Mouse (Mus musculus) lung, embryonic 15.5 days (tissue): ENCODE measurements around the gene Uevld. TPM values are rescaled to one million over a fixed set of nuclear protein-coding genes. Genes with fewer than 3 reads are reported as not detected.
"Not testable (repeated sequence)": the region's sequence is repeated elsewhere in the genome, so short reads cannot be mapped to it uniquely, and the experiment has no call there.

Experiments
- ATAC-seq: fragments of 200-750 bp; cut with Nextera tagmentation; 2 replicates; pipeline ENCODE4 v1.8.0; 2017; ENCODE audit warnings: moderate number of reproducible peaks, borderline replicate concordance; ENCODE audit not compliant: low FRiP score, low TSS enrichment; ENCODE audit errors: extremely low read depth
- H3K27ac ChIP-seq: fragments of 300-500 bp; sonication (generic); 2 replicates; pipeline ENCODE4 v1.5.1; 2015; ENCODE audit warnings: moderate library complexity, mild to moderate bottlenecking, inconsistent platforms
- H3K27me3 ChIP-seq: fragments of 300-500 bp; sonication (generic); 2 replicates; pipeline ENCODE4 v1.6.1; 2015; ENCODE audit warnings: inconsistent platforms
- H3K36me3 ChIP-seq: fragments of 300-500 bp; sonication (generic); 2 replicates; pipeline ENCODE4 v1.6.1; 2015; ENCODE audit warnings: inconsistent platforms
- H3K4me1 ChIP-seq: fragments of 300-500 bp; sonication (generic); 2 replicates; pipeline ENCODE4 v1.6.1; 2015; ENCODE audit warnings: inconsistent platforms
- H3K4me2 ChIP-seq: fragments of 300-500 bp; sonication (generic); 2 replicates; pipeline ENCODE4 v1.6.1; 2015; ENCODE audit warnings: inconsistent platforms, mild to moderate bottlenecking, moderate library complexity
- H3K4me3 ChIP-seq: fragments of 300-500 bp; sonication (generic); 2 replicates; pipeline ENCODE4 v1.5.1; 2015; ENCODE audit warnings: mild to moderate bottlenecking, inconsistent platforms
- H3K9ac ChIP-seq: fragments of 300-500 bp; sonication (generic); 2 replicates; pipeline ENCODE4 v1.6.1; 2015; ENCODE audit warnings: inconsistent platforms
- H3K9me3 ChIP-seq: fragments of 300-500 bp; sonication (generic); 2 replicates; pipeline ENCODE4 v1.6.1; 2016; ENCODE audit warnings: inconsistent platforms
- WGBS: fragments of 180-500 bp; shearing (Covaris S2); methylation state at CpG from one replicate; pipeline ENCODE4 v1.1.7; 2015; 5-methylcytosine and 5-hydroxymethylcytosine counted together
- polyA plus RNA-seq: library from polyadenylated mRNA; unstranded; fragments of >200 nt; fragmentation: Nextera tagmentation; extraction: Ambion mirVana; gene quantifications from 2 replicates; pipeline ENCODE4 v1.2.1, GENCODE M21; 2015

The Uevld gene
- polyA plus RNA-seq, 1 experiment from 2014 or later: 13.1 TPM

DNA sequence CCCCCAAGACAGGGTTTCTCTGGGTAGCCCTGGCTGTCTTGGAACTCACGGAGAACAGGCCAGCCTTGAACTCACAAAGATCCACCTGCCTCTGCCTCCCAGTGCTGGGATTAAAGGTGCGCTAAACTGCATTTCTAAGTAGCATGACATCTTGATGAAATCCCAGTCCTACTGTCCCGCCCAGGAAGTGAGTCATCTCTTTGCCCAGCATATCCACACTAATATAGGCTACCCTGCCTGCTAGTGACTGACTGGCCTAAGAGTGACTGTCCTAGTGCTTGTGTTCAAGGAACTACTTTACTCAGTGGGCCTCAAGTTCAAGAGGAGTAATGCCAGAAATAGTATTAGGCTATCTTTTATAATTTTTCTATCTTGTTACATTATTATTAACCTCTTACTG lies 42.0 kb downstream of the Uevld start:
- ATAC-seq: no peak
- Histone ChIP-seq H3K4me3 (no peak overlapping the region), H3K36me3 (peaks cover 20% of the 10 kb centered on the region), H3K9me3 (no peaks in the 10 kb centered on the region), H3K9ac (no peak overlapping the region), H3K27ac (no peak overlapping the region), H3K4me1 (peaks cover 32% of the 10 kb centered on the region), H3K4me2 (no peak overlapping the region), H3K27me3 (no peaks in the 10 kb centered on the region)
- 88% methylated on average over 3 of the region's 3 CpGs for WGBS

DNA sequence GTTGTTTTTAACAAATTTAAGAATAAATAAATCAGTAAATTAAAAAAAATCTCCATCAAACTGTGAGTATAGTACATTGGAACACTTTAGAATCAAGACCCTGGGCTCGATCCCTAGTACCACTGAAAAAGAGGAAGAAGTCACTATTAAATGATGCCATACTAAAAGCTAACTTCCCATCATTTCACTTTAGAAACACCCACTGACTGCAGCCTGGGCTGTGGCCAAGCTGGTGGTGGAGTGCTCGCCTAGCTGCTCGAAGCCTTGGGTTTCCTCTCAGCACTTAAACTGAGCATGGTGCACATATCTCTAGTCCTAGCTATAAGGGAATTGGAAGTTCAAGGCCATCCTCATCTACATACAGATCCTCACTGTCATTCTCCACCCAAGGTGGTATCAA lies 47.1 kb downstream of the Uevld start:
- Histone ChIP-seq H3K36me3 (peaks cover 67% of the 10 kb centered on the region), H3K27me3 (no peaks in the 10 kb centered on the region), H3K4me2 (no peak overlapping the region), H3K4me1 (0 out of 2 replicates have a peak, but pooled peaks cover under 1% of the 10 kb centered on the region), H3K4me3 (no peak overlapping the region), H3K27ac (no peak overlapping the region), H3K9ac (no peak overlapping the region), H3K9me3 (no peaks in the 10 kb centered on the region)
- ATAC-seq: no peak
- 86% methylated on average over 3 of the region's 3 CpGs for WGBS

DNA sequence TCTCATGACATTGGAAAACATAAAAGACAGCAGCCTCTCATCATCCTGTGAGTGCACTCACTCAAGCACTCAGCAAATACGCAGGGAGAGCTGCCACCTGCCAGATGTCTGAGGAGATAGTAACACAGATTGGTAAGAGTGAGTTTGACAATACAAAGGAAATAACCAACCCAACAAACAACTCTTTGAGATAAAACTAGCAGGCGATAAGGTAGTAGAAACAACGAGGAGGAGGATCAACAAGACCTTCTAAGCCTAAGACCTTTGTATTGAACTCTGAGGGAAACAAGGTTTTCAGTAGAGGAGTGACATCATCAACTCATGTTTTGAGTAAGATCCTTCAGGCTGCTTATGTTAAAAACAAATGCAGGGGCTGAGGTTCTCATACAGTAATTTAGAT lies 59.0 kb downstream of the Uevld start:
- no peak overlapping the region for H3K4me2 ChIP-seq
- 82% methylated on average over 3 of the region's 3 CpGs for WGBS
- ATAC-seq: no peak
- no peaks in the 10 kb centered on the region for H3K9me3 ChIP-seq
- no peak overlapping the region for H3K27ac ChIP-seq
- peaks cover 76% of the 10 kb centered on the region for H3K36me3 ChIP-seq
- H3K4me3 ChIP-seq: no peak overlapping the region
- H3K9ac ChIP-seq: no peak overlapping the region
- no peaks in the 10 kb centered on the region for H3K4me1 ChIP-seq
- no peaks in the 10 kb centered on the region for H3K27me3 ChIP-seq

DNA sequence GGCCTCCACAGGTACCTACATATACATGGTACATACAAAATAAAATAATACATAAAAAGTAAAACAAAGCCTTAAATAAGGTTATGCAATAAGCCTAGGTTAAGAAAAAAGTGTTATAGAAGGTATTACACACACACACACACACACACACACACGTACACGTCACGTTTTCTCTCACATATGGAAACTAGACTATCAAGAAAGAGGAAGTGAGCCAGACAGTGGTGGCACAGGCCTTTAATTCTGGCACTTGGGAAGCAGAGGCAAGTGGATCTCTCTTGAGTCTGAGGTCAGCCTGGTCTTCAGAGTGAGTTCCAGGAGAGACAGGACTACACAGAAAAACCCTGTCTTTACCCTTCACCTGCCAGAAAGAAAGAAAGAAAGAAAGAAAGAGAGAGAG lies 62.8 kb downstream of the Uevld start:
- Histone ChIP-seq H3K9me3 (no peaks in the 10 kb centered on the region), H3K9ac (no peak overlapping the region), H3K36me3 (peaks cover 84% of the 10 kb centered on the region), H3K4me3 (no peak overlapping the region), H3K4me1 (no peaks in the 10 kb centered on the region), H3K27me3 (no peaks in the 10 kb centered on the region), H3K4me2 (no peak overlapping the region), H3K27ac (no peak overlapping the region)
- WGBS: 85% methylated on average over 3 of the region's 3 CpGs
- ATAC-seq: no peak

DNA sequence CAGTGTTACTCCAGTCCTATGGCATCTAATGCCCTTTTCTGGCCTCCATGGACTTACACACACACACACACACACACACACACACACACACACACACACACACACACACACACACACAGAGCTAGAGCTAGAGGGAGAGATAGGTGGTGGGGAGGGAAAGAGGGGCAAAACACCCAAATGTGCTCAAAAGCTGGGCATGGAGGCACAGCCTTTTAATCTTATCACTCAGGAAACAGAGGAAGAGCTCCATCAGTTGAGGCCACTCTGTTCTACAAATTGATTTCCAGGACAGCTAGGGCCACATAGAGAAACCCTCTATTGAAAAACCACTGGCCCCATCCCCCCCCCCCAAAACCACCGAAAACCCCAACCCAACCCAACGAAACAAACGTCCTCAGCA lies 75.0 kb downstream of the Uevld start:
- no peaks in the 10 kb centered on the region for H3K4me1 ChIP-seq
- H3K36me3 ChIP-seq: peaks cover 32% of the 10 kb centered on the region
- no peaks in the 10 kb centered on the region for H3K27me3 ChIP-seq
- no peak for ATAC-seq
- H3K9ac ChIP-seq: no peak overlapping the region
- no peak overlapping the region for H3K4me3 ChIP-seq
- no peaks in the 10 kb centered on the region for H3K9me3 ChIP-seq
- no peak overlapping the region for H3K27ac ChIP-seq
- 68% methylated on average over 3 of the region's 3 CpGs for WGBS
- no peak overlapping the region for H3K4me2 ChIP-seq

DNA sequence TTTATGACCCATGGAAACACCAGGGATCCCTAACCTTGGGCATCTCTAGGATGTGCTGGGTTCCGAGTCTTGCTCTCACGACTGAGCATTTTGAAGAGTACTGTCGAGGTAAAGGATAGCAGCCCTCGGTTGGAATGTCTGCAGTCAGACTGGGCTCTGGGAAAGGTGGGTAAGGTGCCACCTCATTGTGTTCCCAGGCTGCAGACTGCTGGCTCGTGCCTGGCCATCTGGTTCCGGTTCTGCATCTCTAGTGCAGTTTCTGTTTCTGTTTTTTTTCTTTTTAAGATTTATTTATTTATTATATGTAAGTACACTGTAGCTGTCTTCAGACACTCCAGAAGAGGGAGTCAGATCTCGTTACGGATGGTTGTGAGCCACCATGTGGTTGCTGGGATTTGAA lies 76.4 kb downstream of the Uevld start:
- H3K27ac ChIP-seq, H3K27me3 ChIP-seq, H3K9ac ChIP-seq, H3K4me1 ChIP-seq, H3K4me2 ChIP-seq, ATAC-seq, H3K4me3 ChIP-seq, H3K9me3 ChIP-seq: not testable (repeated sequence)
- H3K36me3 ChIP-seq: peaks cover 18% of the 10 kb centered on the region
- WGBS: 71% methylated on average over 8 of the region's 8 CpGs

DNA sequence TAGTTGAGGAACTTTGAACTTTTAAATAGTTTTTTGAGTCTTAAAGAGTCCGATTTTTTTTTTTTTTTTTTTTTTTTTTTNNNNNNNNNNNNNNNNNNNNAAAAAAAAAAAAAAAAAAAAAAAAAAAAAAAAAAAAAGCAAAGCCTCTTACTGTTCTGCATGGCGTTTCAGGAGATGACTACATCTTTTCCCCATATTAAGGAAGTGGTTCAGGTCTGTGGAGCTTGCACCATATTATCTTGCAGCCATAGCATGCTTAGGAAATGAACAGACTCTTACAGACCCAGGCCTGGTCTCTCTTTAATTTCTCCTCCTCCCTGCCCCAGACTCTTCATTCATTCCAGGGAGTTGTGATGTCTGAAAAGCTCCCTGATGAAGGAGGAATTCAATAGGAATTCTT lies 77.3 kb downstream of the Uevld start:
- H3K4me2 ChIP-seq: no peak overlapping the region
- no peaks in the 10 kb centered on the region for H3K9me3 ChIP-seq
- H3K27ac ChIP-seq: no peak overlapping the region
- WGBS: 81% methylated on average over 2 of the region's 2 CpGs
- H3K4me1 ChIP-seq: no peaks in the 10 kb centered on the region
- H3K36me3 ChIP-seq: peaks cover 8% of the 10 kb centered on the region
- H3K4me3 ChIP-seq: no peak overlapping the region
- H3K9ac ChIP-seq: no peak overlapping the region
- no peak for ATAC-seq
- H3K27me3 ChIP-seq: no peaks in the 10 kb centered on the region

DNA sequence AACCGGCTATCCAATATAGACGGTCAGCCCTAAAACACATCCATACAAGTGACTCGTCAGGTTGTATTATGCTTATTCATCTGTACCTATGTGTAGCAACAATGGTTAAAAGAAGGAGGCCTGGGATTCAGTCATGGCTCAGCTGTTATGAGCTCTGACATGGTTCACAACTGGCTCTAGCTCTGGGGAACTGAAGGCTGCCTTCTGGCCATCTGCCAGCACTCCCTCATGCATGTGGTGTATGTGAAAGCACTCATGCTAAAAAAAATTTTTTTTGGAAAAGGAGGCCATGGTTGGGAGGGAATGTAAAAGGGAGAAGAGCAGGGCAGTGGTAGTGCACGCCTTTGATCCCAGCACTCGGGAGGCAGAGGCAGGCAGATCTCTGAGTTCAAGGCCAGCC lies 78.5 kb downstream of the Uevld start:
- no peak for ATAC-seq
- no peak overlapping the region for H3K4me3 ChIP-seq
- no peak overlapping the region for H3K9ac ChIP-seq
- H3K4me1 ChIP-seq: no peaks in the 10 kb centered on the region
- H3K27me3 ChIP-seq: no peaks in the 10 kb centered on the region
- H3K4me2 ChIP-seq: no peak overlapping the region
- WGBS: 89% methylated on average over 5 of the region's 5 CpGs
- no peaks in the 10 kb centered on the region for H3K9me3 ChIP-seq
- H3K36me3 ChIP-seq: 0 out of 2 replicates have a peak, but pooled peaks cover 1% of the 10 kb centered on the region
- H3K27ac ChIP-seq: no peak overlapping the region

DNA sequence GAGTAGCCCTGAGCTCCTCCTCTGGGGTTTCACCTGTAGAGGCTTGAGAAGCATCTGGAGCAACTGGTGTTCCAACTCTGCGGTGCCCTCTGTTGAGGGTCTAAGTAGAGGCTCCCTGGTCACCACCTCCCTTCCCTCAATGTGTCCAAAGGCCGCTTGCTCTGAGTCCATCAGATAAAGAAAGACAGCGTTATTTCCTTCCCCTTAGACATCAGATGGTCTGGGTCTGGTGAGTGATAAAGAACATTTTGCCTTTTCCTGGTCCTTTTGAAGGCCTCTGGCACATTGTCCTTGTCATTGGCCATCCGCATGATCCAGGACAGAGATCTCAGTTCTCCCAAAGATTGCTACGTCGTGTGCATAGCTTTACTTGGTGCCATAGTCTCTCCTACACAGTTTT lies 81.1 kb downstream of the Uevld start:
- ATAC-seq: no peak
- H3K9me3 ChIP-seq: no peaks in the 10 kb centered on the region
- no peak overlapping the region for H3K4me3 ChIP-seq
- H3K4me1 ChIP-seq: no peaks in the 10 kb centered on the region
- no peaks in the 10 kb centered on the region for H3K36me3 ChIP-seq
- 72% methylated on average over 6 of the region's 6 CpGs for WGBS
- no peak overlapping the region for H3K9ac ChIP-seq
- no peak overlapping the region for H3K27ac ChIP-seq
- no peaks in the 10 kb centered on the region for H3K27me3 ChIP-seq
- H3K4me2 ChIP-seq: no peak overlapping the region

DNA sequence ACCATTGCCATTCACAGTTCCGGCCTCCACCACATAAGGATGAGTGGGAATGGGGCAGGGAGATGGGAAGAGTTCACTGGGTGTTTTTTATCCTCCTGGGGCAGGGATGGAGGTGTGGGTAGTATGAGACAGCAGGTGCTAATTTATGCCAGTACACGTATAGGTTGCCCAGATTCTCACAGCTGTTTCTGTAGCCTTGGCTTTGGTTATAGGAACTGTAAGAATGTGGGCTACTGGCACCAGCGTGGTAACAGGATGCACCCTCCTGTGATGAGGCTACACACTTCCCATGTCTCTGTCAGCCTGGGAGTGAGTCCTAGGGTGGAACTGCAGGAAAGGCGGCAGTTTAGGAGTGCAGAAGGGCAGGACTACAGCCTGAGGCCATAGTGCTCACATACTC lies 81.5 kb downstream of the Uevld start:
- Histone ChIP-seq H3K9ac (no peak overlapping the region), H3K27me3 (no peaks in the 10 kb centered on the region), H3K4me1 (no peaks in the 10 kb centered on the region), H3K36me3 (no peaks in the 10 kb centered on the region), H3K9me3 (no peaks in the 10 kb centered on the region), H3K27ac (no peak overlapping the region), H3K4me3 (no peak overlapping the region), H3K4me2 (no peak overlapping the region)
- 70% methylated on average over 4 of the region's 4 CpGs for WGBS
- ATAC-seq: no peak

Other genes with a start within 250 kb of the Uevld start
- gene Saal1, start 247.8 kb downstream of the Uevld start, polyA plus RNA-seq: 32.2 and 32.9 TPM in 2 replicates
- gene Saa3, start 242.8 kb downstream of the Uevld start, polyA plus RNA-seq: 0.16 and 0.40 TPM in 2 replicates
- gene Saa4, start 225.9 kb downstream of the Uevld start, polyA plus RNA-seq: not detected in 2 replicates
- gene Saa1, start 215.5 kb downstream of the Uevld start, polyA plus RNA-seq: 0.12 and 0.20 TPM in 2 replicates
- gene Saa2, start 206.7 kb downstream of the Uevld start, polyA plus RNA-seq: not detected in 2 replicates
- gene Hps5, start 162.5 kb downstream of the Uevld start, polyA plus RNA-seq: 19.3 and 21.3 TPM in 2 replicates
- gene Gtf2h1, start 162.4 kb downstream of the Uevld start, polyA plus RNA-seq: 40.6 and 43.8 TPM in 2 replicates
- 1,840 and 1,954 TPM in 2 replicates for gene Ldha, start 117.1 kb downstream of the Uevld start, polyA plus RNA-seq
- gene Ldhc, start 97.3 kb downstream of the Uevld start, polyA plus RNA-seq: 0.14 TPM in 1 of 2 replicates, not detected in the other
- gene Tsg101, start 38.6 kb downstream of the Uevld start, polyA plus RNA-seq: 157 and 163 TPM in 2 replicates
- gene Gm9999, start 25.1 kb upstream of the Uevld start, polyA plus RNA-seq: 0.62 TPM in 1 of 2 replicates, not detected in the other
- gene Spty2d1, start 49.9 kb upstream of the Uevld start, polyA plus RNA-seq: 22.8 and 23.3 TPM in 2 replicates
- 44.9 and 45.5 TPM in 2 replicates for gene Tmem86a, start 92.1 kb upstream of the Uevld start, polyA plus RNA-seq
- 6.5 and 6.9 TPM in 2 replicates for gene Ptpn5, start 175.2 kb upstream of the Uevld start, polyA plus RNA-seq
- not detected in 2 replicates for gene Mrgpra6, start 246.4 kb upstream of the Uevld start, polyA plus RNA-seq